Mouse (Mus musculus) macrophage (primary cell): Measurements from ENCODE around the gene Tada2a. TPM values are rescaled to one million over a fixed set of nuclear protein-coding genes. Genes with fewer than 3 reads are reported as not detected.

Experiments
- H3K27ac ChIP-seq: fragments of 350-480 bp; formaldehyde crosslinking; 2 replicates; pipeline ENCODE4 v1.9.0; 2021
- H3K36me3 ChIP-seq: fragments of 350-480 bp; formaldehyde crosslinking; 2 replicates; pipeline ENCODE4 v1.9.0; 2021; ENCODE audit errors: inconsistent target
- H3K4me3 ChIP-seq: fragments of 350-480 bp; formaldehyde crosslinking; 2 replicates; pipeline ENCODE4 v1.9.0; 2021; ENCODE audit errors: inconsistent target
- H3K79me2 ChIP-seq: fragments of 350-480 bp; formaldehyde crosslinking; 2 replicates; pipeline ENCODE4 v1.9.0; 2021; ENCODE audit errors: inconsistent target
- WGBS: methylation state at CpG from one replicate; pipeline ENCODE4 v1.1.7; 2026; ENCODE audit warnings: inconsistent platforms; ENCODE audit not compliant: missing documents; 5-methylcytosine and 5-hydroxymethylcytosine counted together
- polyA plus RNA-seq: library from polyadenylated mRNA; stranded (reverse); fragments of 250-400 nt; gene quantifications from 3 replicates; pipeline ENCODE4 v1.2.4, GENCODE M21; 2018; ENCODE audit warnings: inconsistent platforms

Gene Tada2a
- polyA plus RNA-seq, 1 experiment from 2014 or later, result 7.5 TPM

- H3K27ac ChIP-seq, result no peak overlapping the region
Observed at GRCm38 (mm10) chr11:84062805-84063204, 66.6 kb downstream of the Tada2a start.

GRCm38 (mm10) chr11:84061881-84062280 is 67.5 kb downstream of the Tada2a start:
- H3K79me2 ChIP-seq, result no peaks in the 10 kb centered on the region
- WGBS, result 96% methylated on average over 2 of the region's 2 CpGs
- no peaks in the 10 kb centered on the region for H3K36me3 ChIP-seq
- no peak overlapping the region for H3K27ac ChIP-seq
- H3K4me3 ChIP-seq, result no peak overlapping the region

More at GRCm38 (mm10) chr11:84062805-84063204, 66.6 kb downstream of the Tada2a start:
- Histone ChIP-seq H3K36me3 (no peaks in the 10 kb centered on the region), H3K79me2 (no peaks in the 10 kb centered on the region), H3K4me3 (no peak overlapping the region)
- 57% methylated on average over 2 of the region's 2 CpGs for WGBS

- 93% methylated on average over 6 of the region's 6 CpGs for WGBS
- H3K36me3 ChIP-seq, result no peaks in the 10 kb centered on the region
- H3K4me3 ChIP-seq, result no peak overlapping the region
Observed at GRCm38 (mm10) chr11:84060635-84061034, 68.8 kb downstream of the Tada2a start.

GRCm38 (mm10) chr11:84059784-84060183 is 69.6 kb downstream of the Tada2a start:
- WGBS, result 93% methylated on average over 2 of the region's 2 CpGs

More at GRCm38 (mm10) chr11:84060635-84061034, 68.8 kb downstream of the Tada2a start:
- Histone ChIP-seq H3K27ac (no peak overlapping the region), H3K79me2 (no peaks in the 10 kb centered on the region)

GRCm38 (mm10) chr11:84057418-84057817 is 72.0 kb downstream of the Tada2a start:
- H3K79me2 ChIP-seq, result no peaks in the 10 kb centered on the region
- H3K27ac ChIP-seq, result no peak overlapping the region
- no peaks in the 10 kb centered on the region for H3K36me3 ChIP-seq
- WGBS, result 94% methylated on average over 2 of the region's 2 CpGs
- no peak overlapping the region for H3K4me3 ChIP-seq

More at GRCm38 (mm10) chr11:84059784-84060183, 69.6 kb downstream of the Tada2a start:
- H3K4me3 ChIP-seq, result no peak overlapping the region
- H3K27ac ChIP-seq, result no peak overlapping the region
- no peaks in the 10 kb centered on the region for H3K79me2 ChIP-seq
- H3K36me3 ChIP-seq, result no peaks in the 10 kb centered on the region

- Histone ChIP-seq H3K79me2 (no peaks in the 10 kb centered on the region), H3K36me3 (no peaks in the 10 kb centered on the region), H3K4me3 (no peak overlapping the region), H3K27ac (no peak overlapping the region)
- 89% methylated on average over 9 of the region's 10 CpGs for WGBS
Observed at GRCm38 (mm10) chr11:84053524-84054163, 75.8 kb downstream of the Tada2a start.

- Histone ChIP-seq H3K4me3 (no peak overlapping the region), H3K27ac (no peak overlapping the region), H3K79me2 (no peaks in the 10 kb centered on the region), H3K36me3 (no peaks in the 10 kb centered on the region)
- WGBS, result 96% methylated on average over 7 of the region's 7 CpGs
Observed at GRCm38 (mm10) chr11:84053055-84053454, 76.3 kb downstream of the Tada2a start.

GRCm38 (mm10) chr11:84048411-84048810 is 81.0 kb downstream of the Tada2a start:
- H3K36me3 ChIP-seq, result no peaks in the 10 kb centered on the region
- H3K27ac ChIP-seq, result no peak overlapping the region
- no peaks in the 10 kb centered on the region for H3K79me2 ChIP-seq
- WGBS, result 54% methylated on average over 10 of the region's 10 CpGs
- H3K4me3 ChIP-seq, result no peak overlapping the region

GRCm38 (mm10) chr11:84047270-84047669 is 82.1 kb downstream of the Tada2a start:
- no peak overlapping the region for H3K27ac ChIP-seq
- H3K79me2 ChIP-seq, result no peaks in the 10 kb centered on the region
- WGBS, result 75% methylated on average over 4 of the region's 4 CpGs
- H3K4me3 ChIP-seq, result no peak overlapping the region
- H3K36me3 ChIP-seq, result no peaks in the 10 kb centered on the region

- peaks cover 16% of the 10 kb centered on the region; the same call in 1 of the 2 replicates for H3K36me3 ChIP-seq
- no peak overlapping the region for H3K4me3 ChIP-seq
- H3K79me2 ChIP-seq, result no peaks in the 10 kb centered on the region
- H3K27ac ChIP-seq, result no peak overlapping the region
- 40% methylated on average over 1 of the region's 1 CpGs for WGBS
Observed at GRCm38 (mm10) chr11:84044988-84045387, 84.4 kb downstream of the Tada2a start.

- no peak overlapping the region for H3K27ac ChIP-seq
- H3K4me3 ChIP-seq, result no peak overlapping the region
- 91% methylated on average over 14 of the region's 14 CpGs for WGBS
- peaks cover 35% of the 10 kb centered on the region; the same call in 1 of the 2 replicates for H3K36me3 ChIP-seq
- no peaks in the 10 kb centered on the region for H3K79me2 ChIP-seq
Observed at GRCm38 (mm10) chr11:84042808-84043762, 86.3 kb downstream of the Tada2a start.

- 96% methylated on average over 6 of the region's 6 CpGs for WGBS
- Histone ChIP-seq H3K36me3 (peaks cover 38% of the 10 kb centered on the region; the same call in 1 of the 2 replicates), H3K4me3 (no peak overlapping the region), H3K27ac (no peak overlapping the region), H3K79me2 (no peaks in the 10 kb centered on the region)
Observed at GRCm38 (mm10) chr11:84040621-84041020, 88.8 kb downstream of the Tada2a start.

- 97% methylated on average over 5 of the region's 5 CpGs for WGBS
- no peak overlapping the region for H3K27ac ChIP-seq
- H3K79me2 ChIP-seq, result no peaks in the 10 kb centered on the region
- no peak overlapping the region for H3K4me3 ChIP-seq
- peaks cover 17% of the 10 kb centered on the region; the same call in 1 of the 2 replicates for H3K36me3 ChIP-seq
Observed at GRCm38 (mm10) chr11:84033671-84034070, 95.7 kb downstream of the Tada2a start.

- 71% methylated on average over 5 of the region's 5 CpGs for WGBS
- H3K4me3 ChIP-seq, result no peak overlapping the region
- H3K79me2 ChIP-seq, result no peaks in the 10 kb centered on the region
- no peak overlapping the region for H3K27ac ChIP-seq
- peaks cover 16% of the 10 kb centered on the region; the same call in 1 of the 2 replicates for H3K36me3 ChIP-seq
Observed at GRCm38 (mm10) chr11:84032559-84032958, 96.8 kb downstream of the Tada2a start.

- Histone ChIP-seq H3K4me3 (no peak overlapping the region), H3K36me3 (peaks cover 22% of the 10 kb centered on the region; the same call in 1 of the 2 replicates), H3K79me2 (no peaks in the 10 kb centered on the region), H3K27ac (no peak overlapping the region)
- 68% methylated on average over 9 of the region's 9 CpGs for WGBS
Observed at GRCm38 (mm10) chr11:84031971-84032370, 97.4 kb downstream of the Tada2a start.
